Mouse (Mus musculus) embryonic facial prominence, embryonic 12.5 days (tissue): Measurements from ENCODE around the gene Dgkb. TPM values are rescaled to one million over a fixed set of nuclear protein-coding genes. Genes with fewer than 3 reads are reported as not detected.

Experiments
- ATAC-seq: fragments of 200-750 bp; cut with Nextera tagmentation; 2 replicates; pipeline ENCODE4 v1.8.0; 2017; ENCODE audit not compliant: insufficient number of reproducible peaks, insufficient read depth, low FRiP score, low TSS enrichment
- H3K27ac ChIP-seq: fragments of 300-500 bp; sonication (generic); 2 replicates; pipeline ENCODE4 v1.5.1; 2016; ENCODE audit warnings: mild to moderate bottlenecking
- H3K27me3 ChIP-seq: fragments of 300-500 bp; sonication (generic); 2 replicates; pipeline ENCODE4 v1.6.1; 2016; ENCODE audit warnings: mild to moderate bottlenecking, moderate library complexity
- H3K36me3 ChIP-seq: fragments of 300-500 bp; sonication (generic); 2 replicates; pipeline ENCODE4 v1.6.1; 2016; ENCODE audit warnings: mild to moderate bottlenecking
- H3K4me1 ChIP-seq: fragments of 300-500 bp; sonication (generic); 2 replicates; pipeline ENCODE4 v1.6.1; 2016
- H3K4me2 ChIP-seq: fragments of 300-500 bp; sonication (generic); replicated peaks from 2 replicates; pipeline ENCODE4 v1.6.1; 2016; ENCODE audit warnings: mild to moderate bottlenecking, moderate library complexity
- H3K4me3 ChIP-seq: fragments of 300-500 bp; sonication (generic); 2 replicates; pipeline ENCODE4 v1.5.1; 2016; ENCODE audit warnings: mild to moderate bottlenecking
- H3K9ac ChIP-seq: fragments of 300-500 bp; sonication (generic); 2 replicates; pipeline ENCODE4 v1.6.1; 2016; ENCODE audit warnings: mild to moderate bottlenecking, moderate library complexity
- H3K9me3 ChIP-seq: fragments of 300-500 bp; sonication (generic); 2 replicates; pipeline ENCODE4 v1.6.1; 2016; ENCODE audit warnings: mild to moderate bottlenecking, moderate library complexity
- WGBS: fragments of 180-500 bp; shearing (Covaris S2); methylation state at CpG from one replicate; pipeline ENCODE4 v1.1.7; 2016; 5-methylcytosine and 5-hydroxymethylcytosine counted together
- polyA plus RNA-seq: library from polyadenylated mRNA; unstranded; fragments of >200 nt; fragmentation: Nextera tagmentation; extraction: Ambion mirVana; gene quantifications from 2 replicates; pipeline ENCODE4 v1.2.1, GENCODE M21; 2016

The Dgkb gene
- polyA plus RNA-seq, 1 experiment from 2014 or later = 2.1 TPM

DNA sequence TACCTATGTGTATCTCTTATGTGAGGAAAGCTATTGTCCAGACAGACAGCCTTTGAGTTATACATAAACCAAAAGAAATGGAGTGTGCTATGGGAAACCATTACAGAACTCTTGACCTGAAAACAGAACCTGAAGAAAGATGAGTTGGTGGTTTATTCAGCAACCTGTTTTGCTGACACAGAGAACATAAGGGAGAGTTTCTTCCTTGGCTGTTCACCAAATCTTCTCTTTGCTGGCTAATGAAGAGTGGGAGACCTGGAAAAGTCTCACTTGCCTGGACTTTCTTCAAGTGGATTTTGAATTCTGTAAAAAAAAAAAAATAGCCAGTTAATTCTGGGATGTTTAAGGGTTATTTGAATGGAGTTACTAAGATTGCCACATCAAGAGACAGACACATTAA, 71.1 kb downstream of the Dgkb start:
- Histone ChIP-seq H3K36me3 (no peaks in the 10 kb centered on the region), H3K4me2 (no peak overlapping the region), H3K9ac (no peak overlapping the region), H3K9me3 (no peaks in the 10 kb centered on the region), H3K4me1 (no peaks in the 10 kb centered on the region), H3K27me3 (no peaks in the 10 kb centered on the region), H3K27ac (no peak overlapping the region), H3K4me3 (no peak overlapping the region)
- no peak for ATAC-seq

DNA sequence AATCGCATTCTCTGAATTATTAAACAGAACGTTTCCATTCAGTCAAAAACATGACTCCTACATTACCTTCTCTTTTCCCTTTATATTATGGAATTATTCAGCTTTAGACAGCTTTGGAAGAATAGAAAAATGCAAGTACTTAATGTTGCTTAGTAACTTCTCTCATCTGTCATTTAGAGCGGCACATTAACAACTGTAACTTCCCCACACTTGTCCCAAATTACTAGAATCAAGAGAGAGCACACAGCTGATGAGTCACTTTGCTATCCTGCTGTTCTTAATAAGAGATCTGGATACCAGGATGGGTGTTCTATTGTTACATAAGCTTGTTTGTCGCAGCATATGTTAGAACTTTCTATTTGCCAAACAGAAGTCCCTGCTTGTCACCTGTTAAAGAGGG, 71.9 kb downstream of the Dgkb start:
- no peaks in the 10 kb centered on the region for H3K27me3 ChIP-seq
- H3K4me1 ChIP-seq = no peaks in the 10 kb centered on the region
- no peak overlapping the region for H3K27ac ChIP-seq
- ATAC-seq = no peak
- no peak overlapping the region for H3K9ac ChIP-seq
- H3K4me3 ChIP-seq = no peak overlapping the region
- no peaks in the 10 kb centered on the region for H3K36me3 ChIP-seq
- H3K4me2 ChIP-seq = no peak overlapping the region
- H3K9me3 ChIP-seq = no peaks in the 10 kb centered on the region
- WGBS = 78% methylated on average over 4 of the region's 4 CpGs

DNA sequence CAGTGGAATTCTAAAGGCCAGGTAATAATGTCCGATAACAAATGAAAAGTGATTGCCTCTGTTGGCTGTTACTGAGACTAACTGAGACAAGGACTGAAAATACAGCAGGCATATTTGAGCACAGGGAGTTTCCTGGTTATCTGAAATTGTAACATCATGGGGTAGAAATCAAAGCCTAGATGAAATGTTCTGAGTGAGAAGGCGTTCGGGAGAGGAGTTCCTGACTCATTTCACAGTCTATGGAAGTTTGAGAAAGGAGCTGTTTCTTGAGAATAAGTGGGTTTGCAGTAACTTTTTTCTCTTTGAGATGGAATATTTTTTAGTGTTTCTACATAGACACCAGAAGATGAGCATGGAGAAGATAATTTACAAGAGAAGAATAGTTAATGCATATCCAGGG, 73.8 kb downstream of the Dgkb start:
- 86% methylated on average over 3 of the region's 3 CpGs for WGBS
- no peak for ATAC-seq
- Histone ChIP-seq H3K27ac (no peak overlapping the region), H3K36me3 (no peaks in the 10 kb centered on the region), H3K4me2 (no peak overlapping the region), H3K4me3 (no peak overlapping the region), H3K9ac (no peak overlapping the region), H3K27me3 (no peaks in the 10 kb centered on the region), H3K9me3 (no peaks in the 10 kb centered on the region), H3K4me1 (no peaks in the 10 kb centered on the region)

DNA sequence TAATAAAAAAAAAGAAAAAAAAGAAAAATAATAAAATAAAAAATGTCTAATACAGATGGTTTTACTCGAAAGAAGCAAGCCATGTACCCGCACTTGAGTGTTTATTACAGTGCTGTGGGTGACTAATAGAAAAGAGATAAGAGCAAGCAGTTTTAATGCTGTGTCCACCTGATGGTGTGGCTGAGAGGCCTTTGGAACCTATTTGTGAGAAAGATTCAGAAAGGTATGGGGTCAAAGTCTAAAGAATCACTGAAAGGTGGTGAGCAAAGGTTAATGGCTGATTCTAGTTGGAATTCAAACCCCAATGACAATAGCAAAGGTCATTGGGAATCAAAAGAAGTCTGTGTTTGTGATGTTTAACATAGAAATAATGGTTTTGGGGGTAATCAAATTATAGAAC, 124.6 kb downstream of the Dgkb start:
- Histone ChIP-seq H3K9ac (no peak overlapping the region), H3K9me3 (no peaks in the 10 kb centered on the region), H3K27ac (no peak overlapping the region), H3K36me3 (no peaks in the 10 kb centered on the region), H3K4me2 (no peak overlapping the region), H3K4me1 (no peaks in the 10 kb centered on the region), H3K27me3 (no peaks in the 10 kb centered on the region), H3K4me3 (no peak overlapping the region)
- WGBS = 96% methylated on average over 2 of the region's 2 CpGs
- ATAC-seq = no peak

GRCm38 (mm10) chr12:37956193-37956592, 138.7 kb downstream of the Dgkb start:
- Histone ChIP-seq H3K4me1 (no peaks in the 10 kb centered on the region), H3K9me3 (no peaks in the 10 kb centered on the region), H3K27ac (no peak overlapping the region), H3K4me2 (no peak overlapping the region), H3K36me3 (no peaks in the 10 kb centered on the region), H3K4me3 (no peak overlapping the region), H3K9ac (no peak overlapping the region), H3K27me3 (no peaks in the 10 kb centered on the region)
- 79% methylated on average over 4 of the region's 4 CpGs for WGBS
- no peak for ATAC-seq

- no peak for ATAC-seq
- 73% methylated on average over 1 of the region's 1 CpGs for WGBS
- no peaks in the 10 kb centered on the region for H3K27me3 ChIP-seq
- no peak overlapping the region for H3K9ac ChIP-seq
- no peaks in the 10 kb centered on the region for H3K36me3 ChIP-seq
- H3K9me3 ChIP-seq = no peaks in the 10 kb centered on the region
- H3K4me2 ChIP-seq = no peak overlapping the region
- no peak overlapping the region for H3K27ac ChIP-seq
- H3K4me3 ChIP-seq = no peak overlapping the region
- H3K4me1 ChIP-seq = no peaks in the 10 kb centered on the region
These were observed 154.0 kb downstream of the Dgkb start for GRCm38 (mm10) chr12:37971482-37971881.

DNA sequence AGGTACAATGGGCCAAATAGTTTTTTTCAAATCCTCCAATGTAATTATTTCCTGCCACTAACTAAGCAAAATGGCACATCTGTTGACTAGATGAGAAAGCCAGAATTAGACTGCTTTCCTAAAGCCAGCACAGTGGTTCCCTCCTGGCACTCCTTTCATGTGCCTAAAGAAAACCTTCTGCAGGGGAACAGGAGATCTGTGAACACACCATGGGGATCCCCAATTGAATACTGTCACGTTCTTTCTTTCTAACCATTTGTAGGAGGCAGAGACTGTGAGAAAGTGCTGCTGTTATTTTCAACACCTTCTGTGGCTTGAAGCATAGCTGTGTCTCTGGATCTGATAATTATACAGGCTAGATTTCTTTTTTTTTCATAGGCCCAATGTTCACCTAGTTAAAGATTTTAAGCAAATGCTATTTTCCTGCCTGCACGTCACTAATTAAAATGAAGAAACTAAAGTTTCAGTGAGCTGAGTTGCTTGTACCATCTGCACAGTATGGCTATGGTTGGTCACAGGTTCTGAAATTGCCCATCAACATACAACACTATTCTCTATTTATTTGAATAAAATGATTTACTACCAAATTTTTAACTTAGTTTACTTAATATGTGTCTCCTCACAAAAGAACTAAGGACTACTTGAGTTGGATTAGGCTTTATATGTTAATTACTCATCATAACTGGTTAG, 161.1 kb downstream of the Dgkb start:
- H3K9me3 ChIP-seq = no peaks in the 10 kb centered on the region
- H3K27me3 ChIP-seq = no peaks in the 10 kb centered on the region
- no peaks in the 10 kb centered on the region for H3K36me3 ChIP-seq
- no peak overlapping the region for H3K4me3 ChIP-seq
- H3K4me2 ChIP-seq = no peak overlapping the region
- H3K27ac ChIP-seq = no peak overlapping the region
- H3K9ac ChIP-seq = no peak overlapping the region
- WGBS = 42% methylated on average over 2 of the region's 2 CpGs
- H3K4me1 ChIP-seq = no peaks in the 10 kb centered on the region
- no peak for ATAC-seq

DNA sequence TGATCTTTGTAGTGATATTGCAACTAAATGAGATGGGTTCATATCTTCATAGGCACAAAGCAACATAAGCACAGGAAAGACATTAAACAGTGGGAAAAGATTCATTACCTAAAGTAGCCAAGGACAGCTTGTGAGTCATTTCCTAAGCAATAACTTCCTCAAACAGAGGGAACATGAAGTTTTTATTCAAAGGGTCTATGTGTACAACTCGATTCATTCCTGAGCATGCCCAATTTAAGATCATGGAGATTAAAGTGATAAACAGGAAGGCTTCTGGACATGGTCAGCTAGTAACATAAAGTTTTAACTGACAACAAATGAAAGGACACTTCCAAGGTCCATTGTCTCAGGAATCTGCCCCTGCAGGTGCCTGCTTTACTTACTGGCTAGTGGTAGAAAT, 167.8 kb downstream of the Dgkb start:
- Histone ChIP-seq H3K36me3 (no peaks in the 10 kb centered on the region), H3K27ac (no peak overlapping the region), H3K4me1 (no peaks in the 10 kb centered on the region), H3K4me3 (no peak overlapping the region), H3K9me3 (no peaks in the 10 kb centered on the region), H3K27me3 (no peaks in the 10 kb centered on the region), H3K9ac (no peak overlapping the region), H3K4me2 (no peak overlapping the region)
- no peak for ATAC-seq
- WGBS = 69% methylated on average over 1 of the region's 1 CpGs

- no peak overlapping the region for H3K4me2 ChIP-seq
- H3K4me3 ChIP-seq = no peak overlapping the region
- no peaks in the 10 kb centered on the region for H3K27me3 ChIP-seq
- no peak overlapping the region for H3K9ac ChIP-seq
- H3K4me1 ChIP-seq = no peaks in the 10 kb centered on the region
- no peaks in the 10 kb centered on the region for H3K36me3 ChIP-seq
- 76% methylated on average over 1 of the region's 1 CpGs for WGBS
- H3K9me3 ChIP-seq = no peaks in the 10 kb centered on the region
- no peak overlapping the region for H3K27ac ChIP-seq
- ATAC-seq = no peak
These were observed 170.6 kb downstream of the Dgkb start for GRCm38 (mm10) chr12:37988066-37988591.

DNA sequence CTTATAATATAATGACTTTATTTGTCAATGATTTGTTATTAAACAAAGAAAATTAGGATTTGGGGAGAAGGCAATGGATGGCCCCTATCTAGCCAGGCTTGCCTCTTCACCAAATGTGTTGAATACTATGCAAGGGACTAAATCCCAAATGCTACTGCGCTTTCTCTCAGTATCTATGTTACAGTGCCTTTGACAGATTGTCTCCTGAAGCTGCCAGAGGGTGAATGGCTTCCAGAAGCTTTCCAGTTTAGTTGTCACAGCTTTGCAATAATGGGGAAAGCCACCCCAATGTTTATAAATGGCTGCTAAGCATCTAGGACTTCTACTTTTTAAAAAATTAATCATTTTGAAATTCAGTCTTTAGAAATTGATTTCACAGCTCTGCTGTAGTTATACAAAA, 175.7 kb downstream of the Dgkb start:
- Histone ChIP-seq H3K27me3 (no peaks in the 10 kb centered on the region), H3K4me3 (no peak overlapping the region), H3K9ac (no peak overlapping the region), H3K9me3 (no peaks in the 10 kb centered on the region), H3K4me2 (no peak overlapping the region), H3K36me3 (no peaks in the 10 kb centered on the region), H3K4me1 (no peaks in the 10 kb centered on the region), H3K27ac (no peak overlapping the region)
- no peak for ATAC-seq
- WGBS = 90% methylated on average over 1 of the region's 1 CpGs

GRCm38 (mm10) chr12:37996417-37996946, 179.0 kb downstream of the Dgkb start:
- no peak for ATAC-seq

DNA sequence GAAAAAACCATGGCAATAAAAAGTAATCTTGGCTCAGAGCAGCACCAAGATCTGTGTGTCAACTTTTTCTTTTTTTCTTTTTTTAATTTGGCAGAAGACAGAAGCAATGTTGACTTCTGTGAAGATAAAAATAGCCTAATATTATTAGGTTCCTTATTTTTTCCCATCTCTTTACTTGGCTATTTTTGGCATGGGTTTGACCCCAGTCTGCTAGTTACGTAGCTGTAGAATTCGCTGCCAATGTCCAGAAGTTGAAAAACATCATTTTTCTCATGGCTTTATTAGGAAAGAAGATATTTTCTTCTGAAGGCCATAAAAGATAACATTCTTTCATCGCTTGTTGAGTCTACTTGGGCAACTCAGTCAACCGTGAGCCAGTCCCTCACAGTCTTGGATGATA, 200.1 kb downstream of the Dgkb start:
- ATAC-seq = no peak
- 95% methylated on average over 4 of the region's 4 CpGs for WGBS

More at GRCm38 (mm10) chr12:37996417-37996946, 179.0 kb downstream of the Dgkb start:
- no peaks in the 10 kb centered on the region for H3K36me3 ChIP-seq
- H3K9me3 ChIP-seq = no peaks in the 10 kb centered on the region
- H3K27ac ChIP-seq = no peak overlapping the region
- 87% methylated on average over 6 of the region's 6 CpGs for WGBS
- no peaks in the 10 kb centered on the region for H3K27me3 ChIP-seq
- no peak overlapping the region for H3K4me3 ChIP-seq
- no peaks in the 10 kb centered on the region for H3K4me1 ChIP-seq
- no peak overlapping the region for H3K4me2 ChIP-seq
- no peak overlapping the region for H3K9ac ChIP-seq

More for the DNA sequence above, 200.1 kb downstream of the Dgkb start:
- no peaks in the 10 kb centered on the region for H3K36me3 ChIP-seq
- H3K27ac ChIP-seq = no peak overlapping the region
- no peaks in the 10 kb centered on the region for H3K4me1 ChIP-seq
- no peak overlapping the region for H3K4me2 ChIP-seq
- H3K4me3 ChIP-seq = no peak overlapping the region
- H3K9me3 ChIP-seq = no peaks in the 10 kb centered on the region
- no peaks in the 10 kb centered on the region for H3K27me3 ChIP-seq
- no peak overlapping the region for H3K9ac ChIP-seq
